Mouse (Mus musculus) bone marrow macrophage, adult 2 months (primary cell): ENCODE measurements around the gene Gars. TPM values are rescaled to one million over a fixed set of nuclear protein-coding genes. Genes with fewer than 3 reads are reported as not detected.
A peak's percentile ranks its signal among the peaks of the same experiment; 100 is the strongest.

Experiments used
- H3K27ac ChIP-seq: 2 replicates; pipeline ENCODE4 v1.5.1; 2012; ENCODE audit warnings: low read depth, low read length; ENCODE audit not compliant: insufficient read depth
- H3K4me1 ChIP-seq: 2 replicates; pipeline ENCODE4 v1.6.1; 2012; ENCODE audit warnings: low read length; ENCODE audit not compliant: control insufficient read depth, insufficient read depth
- H3K4me3 ChIP-seq: 2 replicates; pipeline ENCODE4 v1.5.1; 2012; ENCODE audit warnings: mild to moderate bottlenecking, low read length, moderate library complexity; ENCODE audit not compliant: insufficient read depth
- CTCF ChIP-seq: IDR thresholded peaks from 2 replicates; pipeline ENCODE4 v1.5.1; 2012; ENCODE audit warnings: low read depth, mild to moderate bottlenecking, low read length, moderate library complexity
- POLR2A ChIP-seq: IDR thresholded peaks from 2 replicates; pipeline ENCODE4 v1.6.1; 2012; ENCODE audit warnings: mild to moderate bottlenecking, low read depth, low read length, borderline replicate concordance
- polyA plus RNA-seq: library from polyadenylated mRNA; stranded (reverse); fragments of >200 nt; gene quantifications from 2 replicates; pipeline ENCODE4 v1.2.4, GENCODE M21; 2012; ENCODE audit not compliant: missing spikeins, insufficient read depth, insufficient read length

Gene Gars
- polyA plus RNA-seq, 1 experiment: 49.7 TPM

DNA sequence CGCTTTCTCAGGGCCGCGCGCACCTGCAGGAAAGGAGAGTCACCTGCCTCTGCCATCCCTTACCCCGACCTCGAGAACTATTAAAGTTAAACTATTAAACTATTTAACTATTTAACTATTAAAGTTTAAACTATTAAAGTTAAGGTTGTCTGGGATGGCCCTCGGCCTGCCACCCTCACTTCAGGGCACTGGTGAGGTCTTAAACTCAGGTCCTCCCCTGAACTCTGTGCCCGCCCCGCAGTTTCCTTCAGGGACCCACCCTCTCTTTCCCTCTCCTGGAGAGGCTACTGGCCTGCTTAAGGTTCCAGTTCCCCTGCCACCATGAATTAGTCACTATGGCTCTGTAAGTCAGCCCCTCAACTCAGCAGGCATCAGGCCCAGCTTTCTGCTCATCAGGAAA is 53.6 kb downstream of the Gars start:
- TF ChIP-seq CTCF: no peak
- TF ChIP-seq POLR2A: no peak
- Histone ChIP-seq H3K27ac (no peak overlapping the region), H3K4me1 (no peaks in the 10 kb centered on the region), H3K4me3 (no peak overlapping the region)

DNA sequence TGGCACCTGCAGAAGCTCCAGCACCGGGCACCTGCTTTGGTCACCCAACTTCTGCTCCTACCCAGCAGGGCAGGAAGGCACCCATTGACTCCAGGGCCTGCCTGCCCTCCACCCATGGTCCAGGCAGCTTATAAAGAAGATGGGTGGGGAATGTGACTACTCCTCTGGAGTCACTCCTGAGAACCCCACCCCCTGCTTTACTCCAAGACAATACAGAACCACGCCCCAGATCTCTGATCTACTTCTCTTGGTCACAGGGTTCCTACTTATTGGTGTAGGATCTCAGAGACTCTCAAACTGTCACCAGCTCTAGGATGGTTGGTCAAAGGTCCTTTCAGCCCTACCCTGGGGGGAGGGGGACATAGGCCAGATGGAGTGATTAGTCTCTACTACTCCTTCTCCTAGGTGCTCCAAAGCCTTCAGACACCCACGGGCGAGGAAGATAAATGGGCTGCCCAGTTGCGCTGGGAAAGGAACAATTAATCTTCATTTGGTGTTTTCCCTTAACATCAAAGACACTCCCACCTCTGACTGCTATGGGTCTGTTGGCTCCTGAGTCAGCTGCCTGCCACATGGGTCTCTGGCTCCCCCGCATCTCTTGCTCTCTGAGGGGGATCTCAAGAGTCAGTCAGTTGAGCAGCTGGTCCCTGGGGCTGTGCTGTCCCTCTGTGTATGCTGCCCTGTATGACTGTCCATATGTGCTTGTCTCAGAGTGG is 55.8 kb downstream of the Gars start:
- Histone ChIP-seq H3K27ac (no peak overlapping the region), H3K4me1 (no peaks in the 10 kb centered on the region), H3K4me3 (no peak overlapping the region)
- no peak for TF ChIP-seq POLR2A

DNA sequence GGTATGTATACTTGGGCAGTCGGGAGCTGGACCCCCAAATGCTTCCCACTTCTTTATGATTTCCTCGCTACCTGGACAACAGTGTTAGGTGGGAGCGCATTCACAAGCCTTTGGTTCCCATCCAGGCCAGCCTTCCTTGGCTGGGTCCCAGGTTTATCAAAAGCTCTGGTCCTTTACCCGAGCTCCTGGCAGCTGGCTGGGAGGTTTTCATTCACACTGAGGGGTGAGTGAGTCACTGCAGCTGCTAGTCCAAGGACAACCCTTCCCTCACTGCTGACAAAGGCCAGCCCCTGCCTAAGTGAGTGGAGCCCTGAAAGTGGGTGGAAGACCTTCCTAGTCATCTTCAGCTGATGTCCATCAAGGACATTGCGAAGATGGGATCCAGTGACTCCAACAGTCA is 60.2 kb downstream of the Gars start:
- H3K4me1 ChIP-seq: no peaks in the 10 kb centered on the region
- no peak overlapping the region for H3K4me3 ChIP-seq
- no peak overlapping the region for H3K27ac ChIP-seq

DNA sequence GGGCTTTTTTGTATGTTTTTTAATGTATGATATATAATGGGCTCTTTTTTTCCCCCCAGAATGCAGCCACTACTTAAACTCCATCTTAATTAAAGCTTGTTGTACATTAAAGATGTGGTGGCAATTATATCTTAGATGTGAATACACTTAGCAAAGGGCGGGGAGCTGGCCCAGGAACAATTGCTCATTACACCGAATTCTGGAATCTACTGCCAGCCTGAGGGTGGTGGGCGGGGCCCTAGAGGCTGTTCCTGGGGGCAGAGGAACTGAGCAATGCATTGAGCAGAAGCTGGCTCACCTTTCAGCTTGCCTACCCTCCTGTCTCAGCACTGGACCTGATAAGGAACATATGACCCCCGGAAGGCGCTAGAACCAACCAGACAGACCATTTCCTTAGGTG is 60.8 kb downstream of the Gars start:
- no peaks in the 10 kb centered on the region for H3K4me1 ChIP-seq
- TF ChIP-seq POLR2A: no peak
- no peak for TF ChIP-seq CTCF
- H3K27ac ChIP-seq: no peak overlapping the region

More for the DNA sequence above, 60.2 kb downstream of the Gars start:
- TF ChIP-seq CTCF (no peak), POLR2A (no peak)

DNA sequence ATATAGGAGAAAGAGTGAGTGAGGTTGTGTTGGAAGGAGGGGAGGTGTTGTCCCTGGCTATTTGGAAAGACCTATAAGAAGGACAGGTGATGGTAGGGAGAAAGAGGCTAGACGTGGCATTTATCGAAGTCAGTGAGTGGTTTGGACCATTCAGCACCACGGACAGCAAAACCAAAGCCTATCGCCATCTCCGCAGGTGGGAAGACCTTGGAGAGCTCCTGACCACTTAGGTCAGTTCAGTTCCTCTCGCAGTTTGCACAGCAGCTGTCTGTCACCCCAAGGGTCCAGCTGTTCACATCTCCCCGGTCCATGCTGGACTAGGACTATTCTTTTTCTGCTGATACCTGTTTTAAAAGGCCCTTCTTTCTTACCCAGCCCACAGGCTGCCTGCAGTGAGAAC is 70.6 kb downstream of the Gars start:
- TF ChIP-seq POLR2A: no peak
- no peak for TF ChIP-seq CTCF
- Histone ChIP-seq H3K4me1 (no peaks in the 10 kb centered on the region), H3K4me3 (no peak overlapping the region), H3K27ac (no peak overlapping the region)

More for the DNA sequence above, 60.8 kb downstream of the Gars start:
- H3K4me3 ChIP-seq: no peak overlapping the region

DNA sequence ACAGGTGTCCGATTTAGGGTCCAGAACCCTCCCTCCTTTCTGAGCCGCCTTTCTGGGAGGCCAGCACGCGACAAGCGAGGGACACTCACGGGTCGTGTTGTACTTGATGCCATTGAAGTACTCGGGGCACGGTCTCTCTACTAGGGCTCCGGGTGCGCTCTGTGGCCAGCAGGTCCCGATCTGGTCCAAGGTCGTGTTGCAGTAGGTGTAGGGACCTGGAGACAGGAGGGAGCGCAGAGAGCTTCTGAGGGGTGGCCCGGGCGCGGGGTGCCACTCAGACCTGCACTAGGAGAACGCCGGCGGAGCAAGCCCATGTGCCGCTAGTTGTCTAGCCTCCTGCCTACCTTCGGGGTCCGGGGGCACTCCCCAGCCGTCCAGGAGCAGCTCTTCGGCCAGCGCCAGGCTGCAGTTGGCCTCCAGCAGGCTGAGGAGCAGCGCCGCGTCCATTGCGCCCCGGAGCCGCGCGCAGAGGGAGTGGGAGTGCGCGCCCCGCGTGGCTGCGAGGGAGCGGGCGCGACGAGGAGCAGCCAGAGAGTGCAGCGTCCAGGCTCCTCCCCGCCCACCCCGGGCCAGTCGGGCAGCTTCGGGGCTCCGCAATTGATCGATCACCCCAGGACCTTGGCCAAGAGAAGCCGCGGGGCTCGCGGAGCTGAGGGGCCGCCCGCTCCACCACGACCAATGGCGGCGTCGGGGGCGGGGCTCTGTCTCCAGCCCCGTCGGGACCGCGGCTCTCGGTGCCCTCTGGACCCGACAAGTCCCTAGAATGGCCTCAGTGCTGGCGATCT is 79.7 kb downstream of the Gars start:
- Histone ChIP-seq H3K4me3 (peak overlapping the region; percentile 45), H3K4me1 (no peaks in the 10 kb centered on the region), H3K27ac (no peak overlapping the region)
- TF ChIP-seq POLR2A (no peak), CTCF (no peak)

DNA sequence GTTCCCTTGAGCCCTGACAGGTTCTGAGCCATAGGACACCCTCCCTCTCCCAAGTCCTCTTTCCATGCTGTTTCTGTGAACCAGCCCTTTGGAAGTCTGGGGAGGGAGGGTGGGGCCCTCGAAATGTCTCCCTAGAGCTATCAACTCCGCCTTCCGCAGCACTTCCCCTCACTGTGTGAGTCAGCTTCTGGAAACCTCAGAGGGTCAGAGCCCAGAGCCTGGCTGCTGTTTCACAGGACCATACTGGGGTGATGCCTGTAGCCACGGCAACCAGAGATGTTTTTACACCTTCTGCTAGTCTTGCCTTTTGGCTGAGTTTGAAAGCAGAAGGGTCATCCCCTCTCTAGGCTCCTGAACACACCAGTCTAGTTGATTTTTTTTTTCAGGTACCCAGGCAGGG is 85.2 kb downstream of the Gars start:
- Histone ChIP-seq H3K4me3 (no peak overlapping the region), H3K4me1 (0 out of 2 replicates have a peak, but pooled peaks cover 3% of the 10 kb centered on the region), H3K27ac (no peak overlapping the region)
- TF ChIP-seq CTCF (no peak), POLR2A (no peak)

DNA sequence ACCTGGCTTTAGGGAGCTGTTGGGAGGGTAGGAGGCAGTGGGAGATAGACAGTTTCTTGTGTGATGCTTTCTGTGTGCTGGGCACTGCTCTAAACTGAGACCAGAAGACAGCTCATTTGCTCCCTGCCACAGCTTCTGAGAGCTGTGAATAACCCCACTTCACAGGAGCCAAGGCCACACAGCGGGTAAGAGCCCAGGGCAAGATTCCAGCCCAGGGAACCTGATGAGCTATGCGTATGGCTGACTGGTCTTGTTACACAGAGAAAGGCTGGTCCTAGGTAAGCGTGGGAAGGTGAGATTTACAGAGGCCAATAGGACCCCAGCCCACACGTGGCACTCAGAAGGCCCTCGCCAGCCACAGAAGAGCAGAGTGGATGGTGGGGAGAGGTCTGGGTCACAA is 88.8 kb downstream of the Gars start:
- Histone ChIP-seq H3K27ac (no peak overlapping the region), H3K4me1 (0 out of 2 replicates have a peak, but pooled peaks cover 3% of the 10 kb centered on the region), H3K4me3 (no peak overlapping the region)
- TF ChIP-seq CTCF: no peak
- TF ChIP-seq POLR2A: no peak

DNA sequence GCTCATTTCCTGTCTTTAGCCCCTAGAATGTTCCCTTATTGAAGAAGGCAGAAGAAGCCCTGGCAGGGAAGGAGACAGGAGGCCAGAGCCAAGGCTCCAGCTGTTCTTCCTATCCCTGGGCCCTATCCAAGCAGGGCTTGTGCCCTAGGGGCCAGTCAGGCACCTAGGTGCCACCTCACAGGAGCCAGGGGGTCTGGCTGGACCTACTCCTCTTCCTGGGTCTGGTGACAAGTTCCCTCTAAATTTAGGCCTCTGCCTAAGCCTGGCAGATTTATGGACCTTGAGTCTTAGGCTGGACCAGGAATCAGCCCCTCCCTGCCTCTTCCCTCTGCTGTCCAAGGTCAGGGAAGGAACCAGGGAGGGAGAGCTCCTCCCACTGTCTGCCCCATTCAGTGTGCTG is 90.6 kb downstream of the Gars start:
- Histone ChIP-seq H3K4me1 (no peaks in the 10 kb centered on the region), H3K4me3 (no peak overlapping the region), H3K27ac (no peak overlapping the region)
- TF ChIP-seq CTCF: no peak
- no peak for TF ChIP-seq POLR2A

Other genes with a start within 250 kb of the Gars start
- gene Znrf2, start 221.1 kb upstream of the Gars start, polyA plus RNA-seq: 104 and 108 TPM in 2 replicates
- 18.2 and 23.9 TPM in 2 replicates for gene Nod1, start 65.4 kb upstream of the Gars start, polyA plus RNA-seq
- gene Ggct, start 45.1 kb upstream of the Gars start, polyA plus RNA-seq: 5.1 and 8.7 TPM in 2 replicates
- gene Crhr2, start 95.0 kb downstream of the Gars start, polyA plus RNA-seq: not detected in 2 replicates
- gene Inmt, start 137.0 kb downstream of the Gars start, polyA plus RNA-seq: not detected in 2 replicates
- gene Mindy4, start 165.4 kb downstream of the Gars start, polyA plus RNA-seq: 1.6 and 3.2 TPM in 2 replicates